Mouse (Mus musculus) naive thymus-derived CD4-positive, alpha-beta T cell, adult 5 months (primary cell): Measurements from ENCODE around the gene Il1f5. TPM values are rescaled to one million over a fixed set of nuclear protein-coding genes. Genes with fewer than 3 reads are reported as not detected.

Experiments
- polyA plus RNA-seq: library from polyadenylated mRNA; unstranded; fragments of 100-300 nt; shearing (Covaris generic); gene quantifications from one replicate; pipeline ENCODE4 v1.2.1, GENCODE M21; 2017

The Il1f5 gene
- polyA plus RNA-seq: not detected

GRCm38 (mm10) chr2:24276654-24277053, at the start of gene Il1f5:
Gene Il1f5 (plus strand): TSS chr2:24276954.

DNA sequence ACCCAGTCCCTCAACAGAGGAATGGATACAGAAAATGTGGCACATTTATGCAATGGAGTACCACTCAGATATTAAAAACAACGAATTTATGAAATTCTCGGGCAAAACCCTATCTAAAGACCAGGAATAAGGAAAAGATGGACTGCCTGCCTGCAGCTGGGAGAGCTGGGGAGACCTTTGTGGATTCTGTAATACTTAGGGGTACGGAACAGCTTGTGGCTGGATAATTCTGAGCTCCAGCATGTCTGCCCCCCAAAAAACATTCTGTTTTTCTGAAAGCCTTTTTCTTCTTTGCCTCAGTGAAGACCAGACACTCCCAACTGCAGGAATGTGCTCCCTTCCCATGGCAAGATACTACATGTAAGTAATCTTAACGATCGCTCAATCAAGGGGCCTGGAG, 14.1 kb downstream of the Il1f5 start, which contains the start of gene Il1f10:
Il1f10 (plus strand) TSS at position 301 of the 400 bp plus-strand sequence.

Other genes with a start within 250 kb of the Il1f5 start
- not detected for gene Hnmt, start 227.6 kb upstream of the Il1f5 start, polyA plus RNA-seq
- not detected for gene Tbpl2, start 180.4 kb upstream of the Il1f5 start, polyA plus RNA-seq
- not detected for gene Il1f8, start 123.8 kb upstream of the Il1f5 start, polyA plus RNA-seq
- gene Il1f9, start 90.5 kb upstream of the Il1f5 start, polyA plus RNA-seq: not detected
- not detected for gene Il1f6, start 61.5 kb upstream of the Il1f5 start, polyA plus RNA-seq
- gene Il1f10, start 14.2 kb downstream of the Il1f5 start, polyA plus RNA-seq: not detected
- gene Il1rn, start 59.9 kb downstream of the Il1f5 start, polyA plus RNA-seq: 0.44 TPM
- 107 TPM for gene Psd4, start 90.6 kb downstream of the Il1f5 start, polyA plus RNA-seq
- gene Pax8, start 198.6 kb downstream of the Il1f5 start, polyA plus RNA-seq: 0.60 TPM